Mouse (Mus musculus) layer of hippocampus, adult 9-11 months (tissue): ENCODE measurements around the gene C130050O18Rik.

Experiments
- DNase-seq: peaks from one replicate; pipeline ENCODE4 v3.0.0; 2022

Gene C130050O18Rik

GRCm38 (mm10) chr5:139404801-139405401 lies at the start of gene C130050O18Rik:
Gene C130050O18Rik, plus strand, starts transcription at chr5:139405280.
- peak; percentile 57 for DNase-seq

- DNase-seq = no peak
Measured at GRCm38 (mm10) chr5:139358653-139359052, 46.4 kb upstream of the C130050O18Rik start.

GRCm38 (mm10) chr5:139359244-139359643 lies 45.8 kb upstream of the C130050O18Rik start:
- DNase-seq = no peak

GRCm38 (mm10) chr5:139363858-139364257 lies 41.2 kb upstream of the C130050O18Rik start:
- no peak for DNase-seq

GRCm38 (mm10) chr5:139364260-139364910 lies 40.7 kb upstream of the C130050O18Rik start:
- peak; percentile 81 for DNase-seq

- DNase-seq = no peak
Measured at GRCm38 (mm10) chr5:139364911-139365571, 40.0 kb upstream of the C130050O18Rik start.

GRCm38 (mm10) chr5:139365827-139366226 lies 39.3 kb upstream of the C130050O18Rik start:
- DNase-seq = peak; percentile 85

- DNase-seq = no peak
Measured at GRCm38 (mm10) chr5:139366484-139366883, 38.6 kb upstream of the C130050O18Rik start.

GRCm38 (mm10) chr5:139367884-139368458 lies 37.1 kb upstream of the C130050O18Rik start:
- no peak for DNase-seq

GRCm38 (mm10) chr5:139368638-139369320 lies 36.3 kb upstream of the C130050O18Rik start:
- no peak for DNase-seq

GRCm38 (mm10) chr5:139370336-139370735 lies 34.7 kb upstream of the C130050O18Rik start:
- no peak for DNase-seq

GRCm38 (mm10) chr5:139371118-139371517 lies 34.0 kb upstream of the C130050O18Rik start:
- no peak for DNase-seq

GRCm38 (mm10) chr5:139371631-139372401 lies 33.3 kb upstream of the C130050O18Rik start:
- peak; percentile 93 for DNase-seq

- DNase-seq = no peak
Measured at GRCm38 (mm10) chr5:139373126-139373525, 32.0 kb upstream of the C130050O18Rik start.

GRCm38 (mm10) chr5:139373889-139374444 lies 31.1 kb upstream of the C130050O18Rik start:
- DNase-seq = no peak

- no peak for DNase-seq
Measured at GRCm38 (mm10) chr5:139374841-139375240, 30.2 kb upstream of the C130050O18Rik start.

- DNase-seq = peak; percentile 79
Measured at GRCm38 (mm10) chr5:139377468-139378270, 27.4 kb upstream of the C130050O18Rik start, which contains the start of gene Gpr146. Gene Gpr146, plus strand, starts transcription at chr5:139377697.

- no peak for DNase-seq
Measured at GRCm38 (mm10) chr5:139378271-139378556, 26.9 kb upstream of the C130050O18Rik start.

GRCm38 (mm10) chr5:139378986-139379629 lies 26.0 kb upstream of the C130050O18Rik start:
- DNase-seq = no peak

GRCm38 (mm10) chr5:139379771-139380384 lies 25.2 kb upstream of the C130050O18Rik start:
- no peak for DNase-seq
